Mouse (Mus musculus): ENCODE data around the gene Elp1. TPM values are rescaled to one million over a fixed set of nuclear protein-coding genes. Genes with fewer than 3 reads are reported as not detected.

Elp1 gene
- polyA plus RNA-seq, 1 experiment from 2014 or later, result 84.9 TPM

DNA sequence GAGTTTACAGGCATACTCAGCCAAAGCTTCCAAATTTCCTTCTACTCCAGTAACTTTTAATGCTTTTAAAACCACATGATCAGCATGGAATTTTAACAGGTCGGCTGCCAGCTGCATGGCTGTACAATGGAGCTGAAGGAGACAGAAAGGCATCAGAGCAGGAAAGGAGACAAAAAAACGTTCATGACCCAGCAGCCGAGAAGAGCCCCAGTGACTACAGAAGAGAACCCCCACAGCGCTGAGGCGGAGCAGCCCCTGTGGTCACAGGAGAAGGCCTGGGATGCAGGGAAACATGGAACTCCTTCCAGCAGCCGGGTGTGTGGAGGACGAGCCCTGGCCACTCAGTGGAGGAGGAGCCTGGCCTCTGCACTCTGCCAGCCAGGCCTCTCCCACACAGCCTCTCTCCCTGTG, 27.4 kb upstream of the Elp1 start:
- H3K27ac ChIP-seq, result no peak overlapping the region
- WGBS, result 55% methylated on average over 7 of the region's 7 CpGs
- H3K36me3 ChIP-seq, result peaks cover 48% of the 10 kb centered on the region

DNA sequence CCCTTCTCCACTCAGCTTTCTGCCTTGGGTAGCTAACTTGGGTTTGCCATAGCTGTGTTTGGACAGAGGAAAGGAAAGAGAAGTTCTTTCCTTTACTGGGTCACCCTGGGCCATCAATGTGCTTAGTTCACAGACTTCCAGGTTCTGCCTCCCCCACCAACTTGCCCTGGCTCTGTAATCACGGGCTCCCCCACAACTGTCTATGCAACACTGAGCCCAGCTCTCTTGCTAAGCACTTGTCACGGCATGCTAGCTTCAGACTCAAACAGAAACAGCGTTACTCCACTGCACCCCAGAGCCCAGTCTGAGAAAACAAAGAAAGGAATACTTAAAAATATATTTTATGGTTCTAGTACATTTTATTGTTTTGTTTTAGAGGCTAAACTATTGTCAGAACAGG, 26.8 kb upstream of the Elp1 start:
- no peak for ATAC-seq (ENCODE audit: low FRiP score)
- Histone ChIP-seq H3K9me3 (replicated peaks) (no peaks in the 10 kb centered on the region), H3K4me2 (replicated peaks) (no peak overlapping the region), H3K36me3 (peaks cover 51% of the 10 kb centered on the region), H3K27ac (no peak overlapping the region), H3K9ac (no peak overlapping the region), H3K4me1 (no peaks in the 10 kb centered on the region), H3K27me3 (no peaks in the 10 kb centered on the region), H3K4me3 (no peak overlapping the region)
- WGBS, result 87% methylated on average over 3 of the region's 3 CpGs

More for the DNA sequence above, 27.4 kb upstream of the Elp1 start:
- Histone ChIP-seq H3K9me3 (replicated peaks) (no peaks in the 10 kb centered on the region), H3K4me2 (replicated peaks) (no peak overlapping the region), H3K4me3 (no peak overlapping the region), H3K9ac (no peak overlapping the region), H3K4me1 (no peaks in the 10 kb centered on the region), H3K27me3 (no peaks in the 10 kb centered on the region)
- ATAC-seq (ENCODE audit: low FRiP score), result no peak

DNA sequence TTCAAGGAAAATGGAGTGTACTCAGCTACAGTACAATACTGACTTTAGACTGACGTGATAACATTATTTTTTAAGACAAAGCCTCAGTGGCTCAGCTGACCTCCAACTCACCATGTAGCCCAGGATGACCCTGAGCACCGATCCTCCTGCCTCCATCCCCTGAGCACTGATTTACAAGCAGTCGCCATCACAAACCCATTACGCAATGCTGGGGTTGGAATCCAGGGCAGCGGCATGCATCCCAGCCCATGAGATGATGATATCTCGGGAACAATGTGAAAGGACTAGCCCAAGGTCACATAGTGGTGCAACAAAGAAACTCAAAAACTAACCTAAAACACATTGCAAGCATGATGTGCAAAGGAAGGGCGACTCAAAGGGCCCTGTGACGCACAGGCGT, 22.1 kb upstream of the Elp1 start:
- Histone ChIP-seq H3K4me2 (replicated peaks) (no peak overlapping the region), H3K27ac (no peak overlapping the region), H3K4me1 (no peaks in the 10 kb centered on the region), H3K9ac (no peak overlapping the region), H3K27me3 (no peaks in the 10 kb centered on the region), H3K9me3 (replicated peaks) (no peaks in the 10 kb centered on the region), H3K36me3 (peaks cover 30% of the 10 kb centered on the region), H3K4me3 (no peak overlapping the region)
- no peak for ATAC-seq (ENCODE audit: low FRiP score)
- 91% methylated on average over 9 of the region's 9 CpGs for WGBS

DNA sequence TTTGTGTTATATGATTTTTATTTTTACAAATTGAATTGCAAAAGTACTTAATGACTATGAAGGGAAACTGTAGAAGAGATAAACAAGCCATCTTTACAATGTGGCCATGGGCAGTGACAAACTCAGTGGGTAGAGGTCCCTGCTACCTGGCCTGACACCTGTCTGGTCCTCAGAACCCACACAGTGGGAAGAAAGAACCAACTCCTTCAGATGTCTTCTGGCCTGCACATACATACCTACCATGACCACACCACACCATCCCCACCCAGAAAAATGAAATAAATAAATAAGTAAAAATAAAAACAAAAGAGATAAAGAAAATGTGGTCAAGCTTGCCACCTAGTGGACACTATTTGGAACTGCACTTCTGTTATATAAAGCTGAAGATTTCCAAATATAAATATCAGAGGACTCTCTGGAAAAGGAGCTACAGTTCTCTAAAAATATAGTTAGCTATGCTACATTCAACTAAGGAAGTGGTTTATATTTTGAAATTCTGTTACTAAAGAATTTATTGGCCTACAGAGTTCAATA, 18.0 kb upstream of the Elp1 start:
- Histone ChIP-seq H3K27ac (no peak overlapping the region), H3K9ac (no peak overlapping the region), H3K9me3 (replicated peaks) (no peaks in the 10 kb centered on the region), H3K4me3 (no peak overlapping the region), H3K27me3 (no peaks in the 10 kb centered on the region), H3K4me1 (no peaks in the 10 kb centered on the region), H3K4me2 (replicated peaks) (no peak overlapping the region), H3K36me3 (peaks cover 21% of the 10 kb centered on the region; the same call in 1 of the 2 replicates)
- ATAC-seq (ENCODE audit: low FRiP score), result no peak

DNA sequence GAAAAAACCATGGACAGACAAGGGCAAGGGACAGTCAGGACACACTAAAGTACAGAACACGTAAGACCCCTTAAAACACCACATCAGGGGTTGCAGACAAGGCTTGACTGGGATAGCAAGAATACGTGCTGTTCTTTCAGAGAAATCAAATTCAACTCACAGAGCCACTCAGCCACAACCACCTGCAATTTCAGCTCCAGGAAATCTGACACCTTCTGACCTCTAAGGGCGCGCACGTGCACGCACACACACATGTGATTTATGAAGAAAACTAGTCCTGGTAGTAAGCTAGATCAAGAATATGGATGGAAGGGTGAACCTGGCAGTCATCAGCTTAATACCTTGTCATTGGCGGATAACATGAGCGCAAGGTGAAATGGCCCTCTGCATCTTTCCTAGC, 13.0 kb upstream of the Elp1 start:
- WGBS, result 82% methylated on average over 8 of the region's 8 CpGs
- no peaks in the 10 kb centered on the region for H3K4me1 ChIP-seq
- no peaks in the 10 kb centered on the region for H3K27me3 ChIP-seq
- no peak overlapping the region for H3K4me2 ChIP-seq (replicated peaks)
- H3K4me3 ChIP-seq, result no peak overlapping the region
- no peak overlapping the region for H3K9ac ChIP-seq
- no peak for ATAC-seq (ENCODE audit: low FRiP score)
- H3K36me3 ChIP-seq, result peaks cover 33% of the 10 kb centered on the region
- H3K9me3 ChIP-seq (replicated peaks), result no peaks in the 10 kb centered on the region
- no peak overlapping the region for H3K27ac ChIP-seq

DNA sequence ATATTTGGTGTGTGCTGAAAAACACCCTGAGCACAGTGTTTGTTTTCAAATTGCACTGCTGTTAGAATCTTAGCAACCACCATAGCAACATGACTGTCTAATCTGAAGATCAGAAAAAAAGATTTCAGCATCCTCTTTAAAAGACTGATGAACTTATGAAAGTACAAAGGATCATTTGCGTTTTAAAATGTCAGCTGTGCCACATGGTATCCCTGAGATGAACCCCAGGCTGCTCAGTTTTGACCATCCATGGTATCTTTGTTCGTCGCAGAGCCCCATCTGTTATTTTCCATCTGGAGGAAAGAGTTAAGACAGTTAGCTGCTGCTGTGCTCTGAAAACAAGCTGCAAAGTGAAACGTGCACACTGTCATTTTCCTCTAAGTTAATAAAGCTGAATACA, 10.0 kb upstream of the Elp1 start:
- H3K4me2 ChIP-seq (replicated peaks), result no peak overlapping the region
- peaks cover 44% of the 10 kb centered on the region for H3K36me3 ChIP-seq
- WGBS, result 85% methylated on average over 4 of the region's 4 CpGs
- H3K27me3 ChIP-seq, result no peaks in the 10 kb centered on the region
- no peaks in the 10 kb centered on the region for H3K9me3 ChIP-seq (replicated peaks)
- no peak overlapping the region for H3K4me3 ChIP-seq
- no peak overlapping the region for H3K27ac ChIP-seq
- no peak overlapping the region for H3K9ac ChIP-seq
- H3K4me1 ChIP-seq, result no peaks in the 10 kb centered on the region
- ATAC-seq (ENCODE audit: low FRiP score), result no peak

DNA sequence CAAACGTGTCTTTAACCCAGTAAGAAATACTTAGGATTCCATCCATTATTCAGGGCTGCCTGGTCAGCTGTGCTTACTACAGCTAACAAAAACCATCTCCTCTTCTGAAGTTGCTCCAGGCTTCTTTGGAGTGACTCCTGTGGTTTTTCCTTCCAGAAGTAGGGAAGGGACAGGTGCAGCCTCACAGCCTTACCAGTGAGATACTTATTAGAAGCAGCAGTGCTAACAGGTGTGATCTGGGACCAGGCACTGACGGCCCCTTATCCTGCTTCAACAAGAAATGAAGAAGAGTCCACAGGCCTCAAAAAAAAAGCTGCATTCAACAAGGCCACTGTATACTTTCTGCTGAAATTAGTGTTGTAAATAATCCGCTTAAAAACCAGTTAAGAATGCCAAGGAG, 9.5 kb upstream of the Elp1 start:
- Histone ChIP-seq H3K27me3 (no peaks in the 10 kb centered on the region), H3K36me3 (peaks cover 47% of the 10 kb centered on the region), H3K4me3 (no peak overlapping the region), H3K9ac (no peak overlapping the region), H3K4me1 (no peaks in the 10 kb centered on the region), H3K9me3 (replicated peaks) (no peaks in the 10 kb centered on the region), H3K27ac (no peak overlapping the region), H3K4me2 (replicated peaks) (no peak overlapping the region)
- 64% methylated on average over 3 of the region's 3 CpGs for WGBS
- ATAC-seq (ENCODE audit: low FRiP score), result no peak

DNA sequence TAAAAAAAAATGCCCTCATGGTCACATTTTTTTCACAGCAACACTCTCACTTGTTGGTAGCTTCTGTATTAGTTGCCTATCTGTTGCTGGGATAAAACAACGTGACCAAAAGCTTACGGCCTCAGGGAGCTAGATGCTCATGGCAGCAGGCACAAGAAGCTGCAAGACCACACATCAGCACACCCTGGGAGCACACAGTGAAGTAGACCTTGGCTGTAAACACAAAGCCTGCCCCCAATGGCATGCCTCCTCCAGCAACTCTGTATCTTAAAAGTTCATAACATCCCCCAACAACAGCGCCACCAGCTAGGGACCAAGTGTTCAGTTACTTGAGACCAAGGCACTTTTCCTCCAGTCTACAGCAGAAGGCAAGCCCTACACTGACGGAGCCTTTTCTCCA, 6.9 kb upstream of the Elp1 start:
- no peak for ATAC-seq (ENCODE audit: low FRiP score)
- 79% methylated on average over 4 of the region's 4 CpGs for WGBS
- peaks cover 51% of the 10 kb centered on the region for H3K36me3 ChIP-seq

DNA sequence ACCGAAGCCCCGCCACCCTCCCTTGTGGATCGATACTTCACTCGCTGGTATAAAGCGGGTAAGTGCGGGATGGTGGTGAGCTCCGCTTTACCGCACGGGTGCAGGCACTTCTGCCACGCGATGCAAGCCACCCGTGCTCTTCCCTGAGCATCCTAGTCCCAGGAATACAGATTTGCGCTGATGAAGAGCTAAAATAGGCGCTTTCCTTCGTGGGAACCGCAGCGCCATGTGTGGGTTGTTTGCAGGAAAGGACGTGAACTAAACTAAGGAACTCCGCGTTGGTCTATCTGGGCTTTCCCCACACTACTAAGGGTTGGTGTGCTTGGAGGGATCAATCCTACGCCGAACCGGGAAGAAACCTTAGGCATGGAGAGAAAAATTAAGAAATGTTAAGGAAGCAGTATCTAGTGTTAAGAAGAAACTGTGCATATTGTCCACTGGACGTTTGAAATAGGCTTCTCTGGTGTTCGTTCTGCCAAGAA, 579 bp upstream of the Elp1 start:
- Histone ChIP-seq H3K9me3 (replicated peaks) (no peaks in the 10 kb centered on the region), H3K4me1 (peaks cover 25% of the 10 kb centered on the region), H3K9ac (peak overlapping the region; percentile 87), H3K36me3 (peaks cover 43% of the 10 kb centered on the region), H3K4me3 (peak overlapping the region; percentile 92), H3K4me2 (replicated peaks) (peak overlapping the region; percentile 67), H3K27me3 (no peaks in the 10 kb centered on the region), H3K27ac (peak overlapping the region; percentile 82)
- peak; percentile 57 for ATAC-seq (ENCODE audit: low FRiP score)
- WGBS, result 2% methylated on average over 25 of the region's 25 CpGs

More for the DNA sequence above, 6.9 kb upstream of the Elp1 start:
- Histone ChIP-seq H3K27me3 (no peaks in the 10 kb centered on the region), H3K9ac (no peak overlapping the region), H3K4me1 (no peaks in the 10 kb centered on the region), H3K4me2 (replicated peaks) (no peak overlapping the region), H3K9me3 (replicated peaks) (no peaks in the 10 kb centered on the region), H3K4me3 (no peak overlapping the region), H3K27ac (no peak overlapping the region)

DNA sequence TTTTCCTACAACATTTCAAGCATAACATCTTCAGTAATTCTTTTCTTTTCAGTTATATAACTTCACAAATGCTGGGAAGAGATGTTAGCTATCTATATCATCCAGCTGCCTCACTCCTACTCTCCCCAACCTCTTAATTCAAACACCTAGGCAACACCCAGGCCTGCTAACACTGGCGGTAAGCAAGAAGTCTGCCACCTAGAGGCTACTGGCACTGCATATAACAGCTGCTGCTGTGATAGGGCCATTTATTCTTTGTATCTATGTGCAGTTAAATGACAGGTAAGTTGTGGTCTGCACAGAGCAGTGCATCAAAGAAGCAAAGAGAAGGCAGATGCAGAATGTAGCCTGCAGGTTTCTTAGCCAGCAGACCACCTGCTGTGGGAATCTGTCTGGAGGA, 10.8 kb downstream of the Elp1 start:
- Histone ChIP-seq H3K9ac (no peak overlapping the region), H3K4me3 (no peak overlapping the region), H3K27ac (no peak overlapping the region), H3K4me1 (no peaks in the 10 kb centered on the region), H3K4me2 (replicated peaks) (no peak overlapping the region), H3K36me3 (peaks cover 90% of the 10 kb centered on the region), H3K9me3 (replicated peaks) (no peaks in the 10 kb centered on the region), H3K27me3 (no peaks in the 10 kb centered on the region)
- 59% methylated on average over 1 of the region's 1 CpGs for WGBS
- no peak for ATAC-seq (ENCODE audit: low FRiP score)

DNA sequence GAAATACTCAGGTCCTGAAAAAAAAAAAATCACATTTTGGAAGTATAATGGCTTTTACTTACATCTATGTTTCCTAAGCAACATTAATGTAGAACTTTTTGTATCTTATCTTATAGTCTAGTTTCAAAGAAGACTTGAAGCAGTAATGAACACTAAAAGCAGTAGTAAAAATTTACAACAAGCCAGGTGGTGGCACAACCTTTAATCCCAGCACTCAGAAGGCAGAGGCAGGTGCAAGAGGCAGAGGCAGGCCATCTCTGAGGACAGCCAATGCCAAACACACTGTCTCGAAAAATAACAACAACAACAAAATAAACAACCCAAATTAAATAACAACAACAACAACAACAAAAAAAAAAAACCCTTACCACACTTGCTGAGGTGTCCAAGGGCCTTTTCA, 31.1 kb downstream of the Elp1 start:
- Histone ChIP-seq H3K27me3 (no peaks in the 10 kb centered on the region), H3K4me2 (replicated peaks) (no peak overlapping the region), H3K36me3 (peaks cover 92% of the 10 kb centered on the region), H3K4me3 (no peak overlapping the region), H3K9ac (no peak overlapping the region), H3K27ac (no peak overlapping the region), H3K4me1 (no peaks in the 10 kb centered on the region), H3K9me3 (replicated peaks) (no peaks in the 10 kb centered on the region)
- WGBS, result 75% methylated on average over 1 of the region's 1 CpGs
- no peak for ATAC-seq (ENCODE audit: low FRiP score)

DNA sequence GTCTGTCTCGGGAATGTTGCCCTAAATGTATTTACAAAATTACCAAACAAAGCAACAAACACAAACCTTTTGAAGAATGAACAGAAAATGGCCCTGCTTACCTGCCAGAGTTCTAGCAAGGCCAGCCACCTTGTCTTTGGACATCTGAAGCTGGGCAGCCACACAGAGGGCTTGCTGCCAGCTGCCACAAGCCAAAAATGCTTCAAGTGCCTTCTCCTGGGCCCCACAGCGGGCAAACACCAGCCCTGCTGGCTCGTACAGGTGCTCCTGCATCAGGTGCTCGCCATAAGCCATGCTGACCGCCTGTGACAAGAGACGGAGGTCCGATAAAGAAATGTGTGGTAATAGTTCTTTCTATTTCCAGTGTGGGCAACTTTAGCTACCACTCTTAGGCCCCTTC, 33.2 kb downstream of the Elp1 start:
- Histone ChIP-seq H3K4me1 (no peaks in the 10 kb centered on the region), H3K9me3 (replicated peaks) (no peaks in the 10 kb centered on the region), H3K27me3 (no peaks in the 10 kb centered on the region), H3K27ac (no peak overlapping the region), H3K4me3 (no peak overlapping the region), H3K36me3 (peaks cover 93% of the 10 kb centered on the region), H3K9ac (no peak overlapping the region), H3K4me2 (replicated peaks) (no peak overlapping the region)
- 96% methylated on average over 7 of the region's 7 CpGs for WGBS
- no peak for ATAC-seq (ENCODE audit: low FRiP score)

DNA sequence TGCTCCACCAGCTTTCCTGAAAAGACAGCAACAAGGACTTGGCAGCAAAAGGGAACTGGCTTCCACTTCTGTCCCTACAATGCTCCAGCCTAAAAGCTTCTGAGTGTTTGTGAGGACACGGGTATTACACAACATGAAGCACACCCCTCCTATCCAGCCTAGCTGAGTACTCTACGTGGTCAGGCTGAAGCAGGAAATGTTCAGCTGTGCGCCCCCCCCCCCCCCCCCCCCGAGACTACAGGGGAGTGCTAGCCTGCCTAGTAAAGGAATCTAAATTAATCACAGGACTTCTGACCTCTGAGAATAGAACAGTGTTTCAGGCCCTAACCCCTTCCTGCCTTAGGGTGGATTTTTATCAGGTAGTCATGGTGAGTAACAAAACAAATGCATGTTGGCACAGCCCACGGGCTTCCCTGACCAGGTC, 34.3 kb downstream of the Elp1 start:
- Histone ChIP-seq H3K27me3 (no peaks in the 10 kb centered on the region), H3K9me3 (replicated peaks) (no peaks in the 10 kb centered on the region), H3K27ac (no peak overlapping the region), H3K36me3 (peaks cover 91% of the 10 kb centered on the region), H3K9ac (no peak overlapping the region), H3K4me2 (replicated peaks) (no peak overlapping the region), H3K4me3 (no peak overlapping the region), H3K4me1 (no peaks in the 10 kb centered on the region)
- 74% methylated on average over 5 of the region's 5 CpGs for WGBS
- no peak for ATAC-seq (ENCODE audit: low FRiP score)

All from hindbrain, embryonic 12.5 days (tissue).